Mouse (Mus musculus) heart, embryonic 13.5 days (tissue): ENCODE data around the gene Aph1b. TPM values are rescaled to one million over a fixed set of nuclear protein-coding genes. Genes with fewer than 3 reads are reported as not detected.
"Not testable (repeated sequence)": the region's sequence is repeated elsewhere in the genome, so short reads cannot be mapped to it uniquely, and the experiment has no call there.

Experiments used
- ATAC-seq: fragments of 200-750 bp; cut with Nextera tagmentation; 2 replicates; pipeline ENCODE4 v1.8.0; 2017; ENCODE audit warnings: moderate TSS enrichment; ENCODE audit not compliant: insufficient number of reproducible peaks, low FRiP score, low TSS enrichment; ENCODE audit errors: extremely low read depth
- H3K27ac ChIP-seq: fragments of 300-500 bp; sonication (generic); replicated peaks from 2 replicates; pipeline ENCODE4 v1.5.1; 2015; ENCODE audit warnings: moderate library complexity, mild to moderate bottlenecking, inconsistent platforms
- H3K27me3 ChIP-seq: fragments of 300-500 bp; sonication (generic); replicated peaks from 2 replicates; pipeline ENCODE4 v1.6.1; 2015; ENCODE audit warnings: mild to moderate bottlenecking, inconsistent platforms
- H3K36me3 ChIP-seq: fragments of 300-500 bp; sonication (generic); 2 replicates; pipeline ENCODE4 v1.6.1; 2015; ENCODE audit warnings: mild to moderate bottlenecking, inconsistent platforms
- H3K4me1 ChIP-seq: fragments of 300-500 bp; sonication (generic); 2 replicates; pipeline ENCODE4 v1.6.1; 2015; ENCODE audit warnings: inconsistent platforms
- H3K4me2 ChIP-seq: fragments of 300-500 bp; sonication (generic); 2 replicates; pipeline ENCODE4 v1.6.1; 2015; ENCODE audit warnings: inconsistent platforms, mild to moderate bottlenecking, moderate library complexity
- H3K4me3 ChIP-seq: fragments of 300-500 bp; sonication (generic); 2 replicates; pipeline ENCODE4 v1.5.1; 2015; ENCODE audit warnings: moderate library complexity, mild to moderate bottlenecking, inconsistent platforms
- H3K9ac ChIP-seq: fragments of 300-500 bp; sonication (generic); 2 replicates; pipeline ENCODE4 v1.6.1; 2015; ENCODE audit warnings: inconsistent platforms, mild to moderate bottlenecking, moderate library complexity
- H3K9me3 ChIP-seq: fragments of 300-500 bp; sonication (generic); 2 replicates; pipeline ENCODE4 v1.6.1; 2016; ENCODE audit warnings: inconsistent platforms
- WGBS: fragments of 180-500 bp; shearing (Covaris S2); methylation state at CpG from one replicate; pipeline ENCODE4 v1.1.7; 2015; ENCODE audit warnings: mixed read lengths; 5-methylcytosine and 5-hydroxymethylcytosine counted together
- polyA plus RNA-seq: library from polyadenylated mRNA; unstranded; fragments of >200 nt; fragmentation: Nextera tagmentation; extraction: Ambion mirVana; gene quantifications from 2 replicates; pipeline ENCODE4 v1.2.1, GENCODE M21; 2015

Aph1b gene
- 6.5 and 7.5 TPM in 2 replicates for polyA plus RNA-seq

GRCm38 (mm10) chr9:66795464-66796324, at the start of gene Aph1b:
TSS of gene Aph1b (minus strand) at chr9:66795490.
- no peaks in the 10 kb centered on the region for H3K9me3 ChIP-seq
- H3K4me3 ChIP-seq, result peak within 1 kb of the TSS; percentile 82
- peak within 1 kb of the TSS; percentile 96 for H3K27ac ChIP-seq
- peak within 1 kb of the TSS; percentile 89 for H3K9ac ChIP-seq
- under 1% methylated on average over 42 of the region's 42 CpGs for WGBS
- no peaks in the 10 kb centered on the region for H3K36me3 ChIP-seq
- ATAC-seq, result peak; percentile 97
- peaks cover 15% of the 10 kb centered on the region for H3K4me1 ChIP-seq
- no peaks in the 10 kb centered on the region for H3K27me3 ChIP-seq
- peak within 1 kb of the TSS; percentile 92 for H3K4me2 ChIP-seq

- Histone ChIP-seq H3K4me1 (peaks cover 17% of the 10 kb centered on the region), H3K4me3 (peak overlapping the region; percentile 69), H3K27me3 (0 out of 2 replicates have a peak, but pooled peaks cover 5% of the 10 kb centered on the region), H3K36me3 (no peaks in the 10 kb centered on the region), H3K9ac (peak overlapping the region; percentile 77), H3K9me3 (no peaks in the 10 kb centered on the region), H3K27ac (no peak overlapping the region), H3K4me2 (peak overlapping the region; percentile 100)
- WGBS, result 0% methylated on average over 24 of the region's 24 CpGs
- peak; percentile 22 for ATAC-seq
Observed at GRCm38 (mm10) chr9:66835097-66835480, 39.8 kb upstream of the Aph1b start.

- no peak within 1 kb of the TSS for H3K27ac ChIP-seq
Observed at GRCm38 (mm10) chr9:66834318-66835096, 39.2 kb upstream of the Aph1b start, which contains the start of gene Aph1c. TSS of gene Aph1c (minus strand) at chr9:66834726.

GRCm38 (mm10) chr9:66833851-66834250, 38.6 kb upstream of the Aph1b start:
- H3K27me3 ChIP-seq, result 0 out of 2 replicates have a peak, but pooled peaks cover 5% of the 10 kb centered on the region
- peak overlapping the region; percentile 73 for H3K9ac ChIP-seq
- H3K36me3 ChIP-seq, result no peaks in the 10 kb centered on the region
- peaks cover 17% of the 10 kb centered on the region for H3K4me1 ChIP-seq
- no peaks in the 10 kb centered on the region for H3K9me3 ChIP-seq
- peak overlapping the region; percentile 69 for H3K4me3 ChIP-seq
- ATAC-seq, result no peak
- peak overlapping the region; percentile 100 for H3K4me2 ChIP-seq
- WGBS, result 25% methylated on average over 7 of the region's 7 CpGs
- no peak overlapping the region for H3K27ac ChIP-seq

More at GRCm38 (mm10) chr9:66834318-66835096, 39.2 kb upstream of the Aph1b start, which contains the start of gene Aph1c:
- 0 out of 2 replicates have a peak, but pooled peaks cover 5% of the 10 kb centered on the region for H3K27me3 ChIP-seq
- no peaks in the 10 kb centered on the region for H3K36me3 ChIP-seq
- peaks cover 17% of the 10 kb centered on the region for H3K4me1 ChIP-seq
- peak within 1 kb of the TSS; percentile 69 for H3K4me3 ChIP-seq
- no peaks in the 10 kb centered on the region for H3K9me3 ChIP-seq
- peak within 1 kb of the TSS; percentile 100 for H3K4me2 ChIP-seq
- peak within 1 kb of the TSS; percentile 77 for H3K9ac ChIP-seq
- under 1% methylated on average over 58 of the region's 58 CpGs for WGBS
- ATAC-seq, result peak; percentile 100

GRCm38 (mm10) chr9:66832366-66832908, 37.1 kb upstream of the Aph1b start:
- Histone ChIP-seq H3K36me3 (no peaks in the 10 kb centered on the region), H3K4me2 (no peak overlapping the region), H3K4me1 (peaks cover 17% of the 10 kb centered on the region), H3K9ac (no peak overlapping the region), H3K27me3 (0 out of 2 replicates have a peak, but pooled peaks cover 5% of the 10 kb centered on the region), H3K27ac (no peak overlapping the region), H3K4me3 (no peak overlapping the region), H3K9me3 (no peaks in the 10 kb centered on the region)
- ATAC-seq, result no peak
- WGBS, result 50% methylated on average over 4 of the region's 4 CpGs

DNA sequence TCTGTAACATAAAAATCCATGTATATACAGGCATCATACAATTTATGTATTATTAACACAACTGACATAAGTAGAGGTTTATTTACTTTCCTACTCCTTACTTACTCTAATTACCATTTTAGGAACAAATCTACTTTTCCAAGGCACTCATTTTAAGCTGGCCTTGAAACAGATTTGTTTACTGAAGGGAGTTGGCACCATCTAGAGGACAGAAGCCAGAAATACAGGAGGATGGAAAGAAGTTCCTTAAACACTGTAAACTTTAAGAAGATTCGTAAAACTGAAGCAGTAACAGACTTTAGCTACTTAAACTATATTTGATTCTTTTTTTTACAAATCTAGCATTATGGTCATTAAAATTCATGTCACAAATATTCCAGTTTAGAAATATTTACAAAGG, 30.7 kb upstream of the Aph1b start:
- no peaks in the 10 kb centered on the region for H3K27me3 ChIP-seq
- peaks cover 8% of the 10 kb centered on the region; the same call in 1 of the 2 replicates for H3K4me1 ChIP-seq
- no peak overlapping the region for H3K4me3 ChIP-seq
- no peak overlapping the region for H3K27ac ChIP-seq
- H3K4me2 ChIP-seq, result no peak overlapping the region
- no peak for ATAC-seq
- no peaks in the 10 kb centered on the region for H3K9me3 ChIP-seq
- H3K9ac ChIP-seq, result no peak overlapping the region
- WGBS, result 40% methylated on average over 1 of the region's 1 CpGs
- H3K36me3 ChIP-seq, result no peaks in the 10 kb centered on the region

- H3K4me2 ChIP-seq, H3K27ac ChIP-seq, H3K9me3 ChIP-seq, H3K36me3 ChIP-seq, H3K4me3 ChIP-seq, H3K9ac ChIP-seq, H3K27me3 ChIP-seq, H3K4me1 ChIP-seq, ATAC-seq: not testable (repeated sequence)
- WGBS, result no CpG with 5 or more reads among the region's 5 CpGs
Observed at GRCm38 (mm10) chr9:66822255-66822654, 27.0 kb upstream of the Aph1b start.

DNA sequence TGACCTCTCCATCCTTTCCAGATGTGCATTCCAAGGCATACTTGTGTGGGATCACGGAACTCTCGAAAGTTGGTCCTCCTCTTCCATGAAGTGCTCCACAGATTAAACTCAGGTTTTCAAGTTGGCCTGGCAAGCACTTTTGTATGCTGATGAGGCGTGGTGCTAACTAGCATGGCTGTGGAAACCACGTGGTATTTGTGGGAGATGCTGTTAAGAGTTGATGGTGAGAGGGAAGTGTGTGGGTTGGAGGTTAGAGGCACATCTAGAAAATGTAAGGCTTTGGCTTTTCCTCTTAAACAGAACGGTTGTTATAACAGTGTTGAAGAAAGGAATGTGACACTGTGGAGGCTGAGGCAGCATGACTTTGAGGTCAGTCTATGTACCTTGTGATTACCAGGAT, 25.7 kb upstream of the Aph1b start:
- Histone ChIP-seq H3K9me3 (no peaks in the 10 kb centered on the region), H3K27ac (no peak overlapping the region), H3K9ac (no peak overlapping the region), H3K27me3 (no peaks in the 10 kb centered on the region), H3K4me2 (no peak overlapping the region), H3K4me1 (peaks cover 10% of the 10 kb centered on the region; the same call in 1 of the 2 replicates), H3K36me3 (no peaks in the 10 kb centered on the region), H3K4me3 (no peak overlapping the region)
- 58% methylated on average over 5 of the region's 5 CpGs for WGBS
- no peak for ATAC-seq

- Histone ChIP-seq H3K27me3 (peaks cover 3% of the 10 kb centered on the region; the same call in 1 of the 2 replicates), H3K27ac (no peak overlapping the region), H3K4me3 (no peak overlapping the region), H3K4me2 (no peak overlapping the region), H3K9me3 (no peaks in the 10 kb centered on the region), H3K9ac (no peak overlapping the region), H3K4me1 (no peaks in the 10 kb centered on the region), H3K36me3 (no peaks in the 10 kb centered on the region)
- 29% methylated on average over 2 of the region's 2 CpGs for WGBS
- ATAC-seq, result no peak
Observed at GRCm38 (mm10) chr9:66813392-66813791, 18.1 kb upstream of the Aph1b start.

- Histone ChIP-seq H3K27me3 (peaks cover 32% of the 10 kb centered on the region), H3K4me3 (peak overlapping the region; percentile 47), H3K9ac (peak overlapping the region; percentile 61), H3K4me2 (peak overlapping the region; percentile 67), H3K4me1 (peaks cover 11% of the 10 kb centered on the region)
- 5% methylated on average over 33 of the region's 37 CpGs for WGBS
- not testable (repeated sequence) for H3K27ac ChIP-seq, H3K9me3 ChIP-seq, ATAC-seq, H3K36me3 ChIP-seq
Observed at GRCm38 (mm10) chr9:66805951-66806350, 10.7 kb upstream of the Aph1b start.

- WGBS, result 32% methylated on average over 12 of the region's 12 CpGs
- Histone ChIP-seq H3K4me1 (peaks cover 11% of the 10 kb centered on the region), H3K9me3 (no peaks in the 10 kb centered on the region), H3K27ac (no peak overlapping the region), H3K27me3 (peaks cover 21% of the 10 kb centered on the region), H3K4me2 (peak overlapping the region; percentile 53), H3K9ac (peak overlapping the region; percentile 8), H3K36me3 (no peaks in the 10 kb centered on the region), H3K4me3 (0 out of 2 replicates have a peak overlapping the region, but pooled peaks have one; percentile 13)
- no peak for ATAC-seq
Observed at GRCm38 (mm10) chr9:66801947-66802346, 6.7 kb upstream of the Aph1b start.
